Mouse (Mus musculus): ENCODE results near the gene Fam20a.

DNA sequence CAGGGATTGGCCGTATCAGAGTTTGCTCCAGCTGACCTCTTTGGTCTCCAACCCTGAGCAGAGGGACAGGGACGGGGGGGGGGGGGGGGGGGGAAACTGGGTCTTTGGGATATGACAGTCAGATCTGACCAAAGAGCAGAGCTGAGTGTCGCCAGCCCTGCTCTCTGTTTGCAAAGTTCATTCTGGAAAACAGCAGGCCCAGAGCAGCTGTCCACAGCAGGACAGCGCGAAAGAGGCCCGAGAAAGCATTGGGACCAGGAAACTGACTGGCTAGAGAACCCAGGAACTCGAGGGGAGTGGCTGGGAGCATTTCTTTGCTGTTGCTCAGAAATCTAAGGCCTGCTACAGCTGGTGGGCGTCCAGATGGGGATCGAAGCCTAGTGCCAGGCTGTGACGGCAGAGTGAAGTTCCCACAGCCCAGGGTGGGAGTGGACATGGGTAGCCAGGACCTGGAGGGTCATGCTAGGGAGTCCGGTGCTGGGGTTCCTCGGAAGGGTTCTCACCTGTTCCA, 1.2 kb downstream of the Fam20a start:
- no peak for TF ChIP-seq CTCF (IDR thresholded peaks at IDR 0.05; ENCODE audit: low read depth)
- no peak for TF ChIP-seq EP300 (IDR thresholded peaks at IDR 0.05; ENCODE audit: low read depth)

All from liver, postnatal 0 days (tissue).